Mouse (Mus musculus) lung, adult 2 months (tissue): ENCODE measurements around the gene Tprgl.

Experiments
- CTCF ChIP-seq: fragments of 200-500 bp; IDR thresholded peaks from 2 replicates; pipeline ENCODE4 v1.5.1; 2011; ENCODE audit warnings: mild to moderate bottlenecking, low read length, control low read depth; ENCODE audit not compliant: insufficient read depth
- POLR2A ChIP-seq: fragments of 200-500 bp; IDR thresholded peaks from 2 replicates; pipeline ENCODE4 v1.6.1; 2011; ENCODE audit warnings: low read depth, mild to moderate bottlenecking, control low read depth, low read length, borderline replicate concordance; ENCODE audit errors: extremely low read depth

- no peak for TF ChIP-seq CTCF
- no peak for TF ChIP-seq POLR2A
Measured at GRCm38 (mm10) chr4:154204532-154204931, 44.1 kb upstream of the Tprgl start.
